Mouse (Mus musculus): ENCODE measurements around the gene Galnt3. TPM values are rescaled to one million over a fixed set of nuclear protein-coding genes. Genes with fewer than 3 reads are reported as not detected.
A peak's percentile ranks its signal among the peaks of the same experiment; 100 is the strongest.

Galnt3 gene
- not detected in 2 replicates for polyA plus RNA-seq (2012; ENCODE audit: insufficient read depth, low replicate concordance)

DNA sequence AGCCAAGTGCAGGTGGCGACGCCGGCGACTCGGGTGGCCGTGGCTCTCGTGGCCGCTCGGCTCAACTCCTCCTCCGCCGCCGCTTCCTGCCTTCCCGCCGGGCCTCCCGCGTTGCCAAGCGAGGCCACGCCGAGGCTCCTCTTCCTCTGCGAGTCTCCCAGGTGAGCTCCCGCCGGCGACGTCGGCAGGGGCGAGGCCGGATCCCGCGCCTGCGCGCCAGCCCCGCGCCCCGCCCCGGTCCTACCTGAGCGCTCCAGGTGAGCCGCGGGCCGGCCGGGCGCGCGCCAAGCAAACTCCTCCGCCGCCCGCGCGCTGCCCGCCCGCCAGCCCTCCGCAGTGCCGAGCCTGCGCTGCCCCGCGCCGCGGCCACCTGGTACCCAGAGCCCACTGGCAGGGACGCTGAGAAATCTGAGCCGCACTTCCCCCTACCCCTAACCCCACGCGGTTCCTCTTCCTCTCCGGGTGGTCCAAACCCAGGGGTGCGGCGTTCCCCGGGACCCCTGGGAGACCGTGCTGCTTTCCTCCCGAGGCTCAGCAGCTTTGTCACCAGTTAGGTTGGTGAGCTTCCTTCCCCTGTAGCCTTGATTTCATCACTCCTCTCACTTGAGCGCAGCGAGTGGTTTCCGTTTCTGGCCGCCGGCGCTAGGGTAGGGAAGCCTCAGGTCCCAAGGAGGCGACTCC lies at the start of gene Galnt3:
TSS of gene Galnt3 (minus strand) at position 404 of the 681 bp plus-strand sequence.
- Histone ChIP-seq H3K4me3 (replicated peaks) (peak within 1 kb of the TSS; percentile 90), H3K27me3 (replicated peaks) (peaks cover 36% of the 10 kb centered on the region), H3K4me1 (peaks cover 18% of the 10 kb centered on the region), H3K9me3 (peaks cover 3% of the 10 kb centered on the region; the same call in 1 of the 2 replicates), H3K36me3 (replicated peaks; ENCODE audit: low read length) (no peaks in the 10 kb centered on the region)
- TF ChIP-seq GATA1 (IDR thresholded peaks at IDR 0.05; ENCODE audit: borderline replicate concordance, low read length) (no peak), FLI1 (IDR thresholded peaks at IDR 0.05; ENCODE audit: low read length) (no peak)

DNA sequence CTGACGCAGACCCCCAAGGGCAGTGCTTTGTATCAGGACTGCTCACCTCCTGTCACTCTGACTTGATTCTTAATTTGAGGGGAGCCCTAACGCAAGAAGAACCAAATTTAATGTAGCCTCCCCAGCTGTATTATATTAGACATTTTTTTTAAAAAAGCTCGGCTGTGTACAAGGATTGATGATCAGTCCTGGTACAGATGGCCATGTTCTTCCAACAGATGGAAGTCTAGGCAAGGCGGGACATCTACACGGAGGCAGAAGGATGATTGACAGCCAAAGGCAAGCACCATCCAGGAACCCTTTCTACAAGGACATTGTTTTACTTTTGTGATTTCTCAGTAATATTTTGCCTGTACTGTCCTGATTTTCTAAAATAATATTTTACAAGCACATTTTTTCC lies 48.3 kb upstream of the Galnt3 start:
- H3K36me3 ChIP-seq (replicated peaks; ENCODE audit: low read length) = no peaks in the 10 kb centered on the region
- H3K9me3 ChIP-seq = no peaks in the 10 kb centered on the region
- TF ChIP-seq GATA1 (IDR thresholded peaks at IDR 0.05; ENCODE audit: borderline replicate concordance, low read length) = no peak
- no peak for TF ChIP-seq FLI1 (IDR thresholded peaks at IDR 0.05; ENCODE audit: low read length)
- no peak overlapping the region for H3K4me3 ChIP-seq (replicated peaks)
- H3K27me3 ChIP-seq (replicated peaks) = no peaks in the 10 kb centered on the region
- H3K4me1 ChIP-seq = no peaks in the 10 kb centered on the region

DNA sequence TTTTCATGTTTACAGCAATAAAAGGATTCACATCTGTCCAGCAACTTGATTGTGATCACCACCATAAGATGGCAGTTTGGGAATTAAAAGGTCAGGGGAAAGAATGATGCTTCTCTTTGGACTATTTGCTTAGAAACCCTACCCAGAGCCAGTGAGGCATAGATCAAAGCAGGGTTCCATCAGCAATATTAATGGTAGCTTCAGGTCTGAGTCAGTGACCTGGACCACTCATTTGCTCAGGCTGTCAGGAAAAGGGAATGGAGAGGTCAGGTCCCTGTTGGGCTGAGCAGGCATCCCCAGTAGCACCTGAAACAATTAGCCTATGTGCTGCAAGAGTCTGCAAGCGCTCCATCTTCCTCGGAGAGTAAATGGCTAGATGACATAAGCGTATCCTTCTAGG lies 46.8 kb upstream of the Galnt3 start:
- H3K27me3 ChIP-seq (replicated peaks) = no peaks in the 10 kb centered on the region
- no peaks in the 10 kb centered on the region for H3K9me3 ChIP-seq
- no peaks in the 10 kb centered on the region for H3K36me3 ChIP-seq (replicated peaks; ENCODE audit: low read length)
- TF ChIP-seq GATA1 (IDR thresholded peaks at IDR 0.05; ENCODE audit: borderline replicate concordance, low read length) (no peak), FLI1 (IDR thresholded peaks at IDR 0.05; ENCODE audit: low read length) (no peak)
- no peaks in the 10 kb centered on the region for H3K4me1 ChIP-seq
- H3K4me3 ChIP-seq (replicated peaks) = no peak overlapping the region

DNA sequence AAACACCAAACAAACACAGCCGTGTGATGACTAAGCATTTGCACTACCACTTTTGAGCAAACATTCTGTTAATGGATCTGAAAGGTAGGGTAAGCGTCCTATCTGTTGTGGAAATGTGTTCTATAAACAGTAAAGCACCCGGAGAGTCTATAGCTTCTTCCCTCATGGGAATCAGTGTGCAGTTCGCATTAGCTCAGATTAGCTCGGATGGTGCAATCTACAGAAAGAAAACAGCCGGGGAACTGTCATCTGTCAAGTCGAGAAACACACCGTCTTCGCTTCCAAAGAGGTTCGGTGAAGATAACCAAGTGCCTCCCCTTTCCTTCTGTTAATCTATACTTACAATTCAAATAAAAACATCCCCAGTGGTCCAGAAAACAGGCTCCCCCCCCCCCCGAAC lies 45.9 kb upstream of the Galnt3 start:
- no peaks in the 10 kb centered on the region for H3K36me3 ChIP-seq (replicated peaks; ENCODE audit: low read length)
- TF ChIP-seq FLI1 (IDR thresholded peaks at IDR 0.05; ENCODE audit: low read length) = no peak
- no peak for TF ChIP-seq GATA1 (IDR thresholded peaks at IDR 0.05; ENCODE audit: borderline replicate concordance, low read length)

DNA sequence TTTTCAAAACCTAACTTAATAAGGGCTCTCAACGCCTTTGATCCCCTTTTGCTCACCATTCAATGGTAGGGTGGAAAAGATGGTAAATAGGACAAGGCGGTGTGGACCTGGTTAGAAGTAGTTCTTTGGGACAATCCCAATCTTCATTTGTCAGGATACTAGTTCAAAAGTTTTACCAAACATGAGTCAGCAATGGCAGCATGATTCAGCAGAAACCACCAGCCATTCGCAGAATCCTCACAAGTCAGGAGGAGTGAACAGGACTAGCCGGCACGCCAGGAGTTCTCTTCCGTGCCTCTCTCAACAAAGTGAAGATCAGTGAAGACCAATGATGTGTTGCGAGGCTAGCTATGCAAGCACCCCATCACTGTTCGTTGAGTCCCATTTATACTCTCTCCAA lies 40.2 kb upstream of the Galnt3 start:
- H3K36me3 ChIP-seq (replicated peaks; ENCODE audit: low read length) = no peaks in the 10 kb centered on the region
- no peaks in the 10 kb centered on the region for H3K27me3 ChIP-seq (replicated peaks)
- no peak overlapping the region for H3K4me3 ChIP-seq (replicated peaks)
- H3K4me1 ChIP-seq = no peaks in the 10 kb centered on the region
- H3K9me3 ChIP-seq = no peaks in the 10 kb centered on the region
- TF ChIP-seq FLI1 (IDR thresholded peaks at IDR 0.05; ENCODE audit: low read length) (no peak), GATA1 (IDR thresholded peaks at IDR 0.05; ENCODE audit: borderline replicate concordance, low read length) (no peak)

More for the DNA sequence above, 45.9 kb upstream of the Galnt3 start:
- Histone ChIP-seq H3K9me3 (no peaks in the 10 kb centered on the region), H3K27me3 (replicated peaks) (no peaks in the 10 kb centered on the region), H3K4me3 (replicated peaks) (no peak overlapping the region), H3K4me1 (no peaks in the 10 kb centered on the region)

DNA sequence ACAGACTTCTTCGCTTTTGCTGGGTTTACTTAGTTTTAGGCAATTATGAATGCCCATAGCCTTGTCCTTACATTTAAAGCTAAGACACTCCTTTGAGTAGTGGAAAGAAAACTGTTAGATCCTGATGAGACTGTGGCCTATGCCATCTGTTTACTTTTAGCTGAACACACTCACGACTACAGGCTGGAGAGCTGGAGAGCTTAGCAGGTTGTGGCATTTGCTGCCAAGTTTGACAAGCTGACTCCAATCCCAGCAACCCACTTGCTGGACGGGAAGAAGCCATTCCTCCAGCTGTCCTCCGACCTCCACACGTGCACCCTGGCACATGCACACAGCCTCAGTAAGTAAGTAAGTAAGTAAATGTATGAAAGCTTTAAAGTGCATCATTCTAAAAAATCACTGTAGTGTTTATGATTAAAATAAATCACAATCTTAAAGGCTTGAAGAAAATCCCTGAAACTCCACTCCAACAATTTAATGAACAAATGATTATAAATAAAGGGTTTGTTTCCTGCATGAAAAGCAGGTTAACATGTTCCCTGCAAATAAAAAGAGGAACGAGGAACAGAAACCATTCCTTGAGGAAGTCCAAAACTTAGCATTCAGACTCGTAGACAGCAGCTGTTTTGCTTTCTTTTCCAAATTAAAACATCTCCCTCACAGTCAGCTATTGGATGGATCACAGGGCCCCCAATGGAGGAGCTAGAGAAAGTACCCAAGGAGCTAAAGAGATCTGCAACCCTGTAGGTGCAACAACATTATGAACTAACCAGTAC lies 33.5 kb upstream of the Galnt3 start:
- H3K4me1 ChIP-seq = no peaks in the 10 kb centered on the region
- H3K36me3 ChIP-seq (replicated peaks; ENCODE audit: low read length) = no peaks in the 10 kb centered on the region
- H3K9me3 ChIP-seq = no peaks in the 10 kb centered on the region
- H3K27me3 ChIP-seq (replicated peaks) = no peaks in the 10 kb centered on the region
- H3K4me3 ChIP-seq (replicated peaks) = no peak overlapping the region
- no peak for TF ChIP-seq FLI1 (IDR thresholded peaks at IDR 0.05; ENCODE audit: low read length)
- TF ChIP-seq GATA1 (IDR thresholded peaks at IDR 0.05; ENCODE audit: borderline replicate concordance, low read length) = no peak

DNA sequence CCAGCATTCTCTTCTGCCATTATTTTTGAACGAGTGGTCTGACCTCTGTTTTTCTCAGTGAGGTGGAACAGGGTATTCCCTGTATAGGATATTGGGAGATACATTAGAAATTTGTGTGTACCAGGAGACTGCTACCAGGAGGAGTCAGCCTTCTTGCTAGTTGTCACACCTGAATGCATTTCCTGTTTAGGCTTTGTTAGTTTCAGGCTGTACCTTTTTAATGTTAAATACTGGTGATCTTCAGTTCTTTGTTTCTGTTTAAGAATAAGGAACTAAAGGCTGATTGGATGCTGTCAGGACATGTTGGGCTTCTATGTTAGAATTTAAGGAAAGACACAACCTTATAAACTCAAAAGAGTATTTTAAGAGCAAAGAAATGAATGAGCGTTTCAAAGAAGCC lies 26.6 kb upstream of the Galnt3 start:
- H3K4me3 ChIP-seq (replicated peaks) = no peak overlapping the region
- TF ChIP-seq GATA1 (IDR thresholded peaks at IDR 0.05; ENCODE audit: borderline replicate concordance, low read length) = no peak
- no peak for TF ChIP-seq FLI1 (IDR thresholded peaks at IDR 0.05; ENCODE audit: low read length)
- H3K9me3 ChIP-seq = no peaks in the 10 kb centered on the region
- H3K27me3 ChIP-seq (replicated peaks) = no peaks in the 10 kb centered on the region
- no peaks in the 10 kb centered on the region for H3K36me3 ChIP-seq (replicated peaks; ENCODE audit: low read length)
- no peaks in the 10 kb centered on the region for H3K4me1 ChIP-seq

DNA sequence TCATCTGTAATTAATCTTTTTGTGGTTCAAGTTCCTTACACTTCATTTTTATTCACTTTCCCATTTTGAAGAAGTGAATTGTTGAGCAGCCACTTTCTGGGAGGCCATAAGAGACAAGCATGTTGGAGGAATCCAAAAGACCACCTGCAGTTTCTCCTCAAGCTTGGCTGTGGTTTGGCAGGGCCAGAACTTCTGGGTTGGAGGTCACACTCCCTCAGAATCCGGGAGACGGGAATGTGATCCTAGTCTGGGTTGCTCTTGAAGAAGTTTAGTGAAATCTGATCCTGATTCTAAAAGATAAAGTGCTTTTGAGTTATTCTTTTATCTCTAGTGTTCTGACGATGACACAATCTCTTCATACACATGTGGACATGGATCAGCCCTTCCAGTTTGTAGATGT lies 25.7 kb upstream of the Galnt3 start:
- Histone ChIP-seq H3K9me3 (no peaks in the 10 kb centered on the region), H3K4me3 (replicated peaks) (no peak overlapping the region), H3K4me1 (no peaks in the 10 kb centered on the region), H3K36me3 (replicated peaks; ENCODE audit: low read length) (no peaks in the 10 kb centered on the region), H3K27me3 (replicated peaks) (no peaks in the 10 kb centered on the region)
- TF ChIP-seq FLI1 (IDR thresholded peaks at IDR 0.05; ENCODE audit: low read length) = no peak
- TF ChIP-seq GATA1 (IDR thresholded peaks at IDR 0.05; ENCODE audit: borderline replicate concordance, low read length) = no peak

DNA sequence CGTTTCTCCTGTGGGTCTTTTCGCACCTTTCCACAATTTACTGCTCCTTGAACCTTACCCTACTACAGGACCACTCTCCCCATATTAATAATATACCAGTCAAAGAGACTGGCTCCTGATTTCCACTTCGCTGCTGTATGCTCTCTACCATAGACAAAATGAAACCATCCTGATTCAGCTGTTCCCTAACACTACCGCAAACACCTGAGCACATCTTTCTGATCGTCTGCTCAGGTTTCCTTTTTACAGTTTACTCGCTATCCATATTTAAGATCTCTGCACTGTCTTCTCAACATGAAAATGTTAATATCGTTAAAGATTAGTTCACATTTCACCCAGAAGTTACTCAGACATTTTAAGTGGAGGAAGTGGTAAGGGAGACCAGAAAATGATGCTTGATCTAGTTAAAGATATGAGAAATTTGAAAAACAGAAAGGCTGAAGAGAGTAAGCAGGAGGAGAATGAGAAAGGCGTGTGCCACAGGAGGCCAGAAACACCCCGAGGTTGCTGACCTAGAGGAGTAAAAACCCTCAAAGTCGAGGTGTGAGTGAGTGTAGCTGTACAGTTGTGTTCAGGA lies 23.9 kb upstream of the Galnt3 start:
- no peaks in the 10 kb centered on the region for H3K4me1 ChIP-seq
- no peaks in the 10 kb centered on the region for H3K36me3 ChIP-seq (replicated peaks; ENCODE audit: low read length)
- H3K27me3 ChIP-seq (replicated peaks) = no peaks in the 10 kb centered on the region
- no peak overlapping the region for H3K4me3 ChIP-seq (replicated peaks)
- H3K9me3 ChIP-seq = no peaks in the 10 kb centered on the region
- TF ChIP-seq FLI1 (IDR thresholded peaks at IDR 0.05; ENCODE audit: low read length) = no peak
- TF ChIP-seq GATA1 (IDR thresholded peaks at IDR 0.05; ENCODE audit: borderline replicate concordance, low read length) = no peak

DNA sequence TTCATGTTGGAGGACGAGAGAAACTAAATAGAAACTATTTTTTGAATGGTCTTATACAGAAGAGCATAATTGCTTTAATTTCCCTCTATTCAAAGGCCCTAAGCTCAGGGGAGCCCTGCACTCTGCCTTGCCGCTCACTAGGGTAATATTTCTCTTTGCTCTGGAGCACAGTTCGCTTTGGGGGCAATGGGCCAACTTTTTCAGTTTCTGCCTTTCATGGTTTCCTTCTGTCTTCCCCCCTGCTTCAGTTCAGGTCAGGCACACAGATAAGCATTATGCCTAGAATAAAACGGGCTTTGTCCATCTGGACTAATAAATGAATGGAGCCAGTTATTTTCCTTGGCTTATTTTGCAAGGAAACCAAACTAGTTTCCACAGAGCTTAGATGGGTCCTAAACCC lies 21.7 kb upstream of the Galnt3 start:
- Histone ChIP-seq H3K9me3 (no peaks in the 10 kb centered on the region), H3K36me3 (replicated peaks; ENCODE audit: low read length) (no peaks in the 10 kb centered on the region), H3K27me3 (replicated peaks) (no peaks in the 10 kb centered on the region), H3K4me1 (no peaks in the 10 kb centered on the region), H3K4me3 (replicated peaks) (no peak overlapping the region)
- TF ChIP-seq FLI1 (IDR thresholded peaks at IDR 0.05; ENCODE audit: low read length) = no peak
- TF ChIP-seq GATA1 (IDR thresholded peaks at IDR 0.05; ENCODE audit: borderline replicate concordance, low read length) = no peak
